Mouse (Mus musculus) testis, postnatal 14 days (tissue): ENCODE results near the gene Rpl35.
A peak's percentile ranks its signal among the peaks of the same experiment; 100 is the strongest.

Experiments
- DNase-seq: peaks from one replicate; pipeline ENCODE4 v3.0.0; 2021; ENCODE audit warnings: low spot score

Gene Rpl35

GRCm38 (mm10) chr2:38997386-38998374 is 7.7 kb downstream of the Rpl35 start, which contains the start of gene Wdr38:
Gene Wdr38 (plus strand): TSS chr2:38997476.
- DNase-seq: peak; percentile 86

GRCm38 (mm10) chr2:38992452-38992851 is 13.0 kb downstream of the Rpl35 start:
- no peak for DNase-seq

- DNase-seq: no peak
Measured at GRCm38 (mm10) chr2:38992004-38992403, 13.4 kb downstream of the Rpl35 start.

- DNase-seq: no peak
Measured at GRCm38 (mm10) chr2:38988929-38989328, 16.5 kb downstream of the Rpl35 start.

- no peak for DNase-seq
Measured at GRCm38 (mm10) chr2:38987803-38988510, 17.5 kb downstream of the Rpl35 start.

- DNase-seq: no peak
Measured at GRCm38 (mm10) chr2:38987371-38987770, 18.1 kb downstream of the Rpl35 start.

GRCm38 (mm10) chr2:38986580-38986979 is 18.8 kb downstream of the Rpl35 start:
- DNase-seq: no peak

- DNase-seq: peak; percentile 49
Measured at GRCm38 (mm10) chr2:38983456-38983855, 22.0 kb downstream of the Rpl35 start.

- DNase-seq: no peak
Measured at GRCm38 (mm10) chr2:38977837-38978236, 27.6 kb downstream of the Rpl35 start.

GRCm38 (mm10) chr2:38975941-38976805 is 29.3 kb downstream of the Rpl35 start:
- DNase-seq: no peak

- no peak for DNase-seq
Measured at GRCm38 (mm10) chr2:38975181-38975580, 30.2 kb downstream of the Rpl35 start.

- DNase-seq: no peak
Measured at GRCm38 (mm10) chr2:38974171-38974570, 31.3 kb downstream of the Rpl35 start.

- no peak for DNase-seq
Measured at GRCm38 (mm10) chr2:38973701-38974100, 31.7 kb downstream of the Rpl35 start.

GRCm38 (mm10) chr2:38973223-38973622 is 32.2 kb downstream of the Rpl35 start:
- DNase-seq: no peak

- no peak for DNase-seq
Measured at GRCm38 (mm10) chr2:38970057-38970456, 35.4 kb downstream of the Rpl35 start.

- DNase-seq: no peak
Measured at GRCm38 (mm10) chr2:38969650-38970049, 35.8 kb downstream of the Rpl35 start.

- DNase-seq: no peak
Measured at GRCm38 (mm10) chr2:38964198-38964597, 41.2 kb downstream of the Rpl35 start.

GRCm38 (mm10) chr2:38957671-38958223 is 47.7 kb downstream of the Rpl35 start:
- DNase-seq: no peak

GRCm38 (mm10) chr2:38956062-38956461 is 49.4 kb downstream of the Rpl35 start:
- no peak for DNase-seq

GRCm38 (mm10) chr2:38953152-38953883 is 52.1 kb downstream of the Rpl35 start:
- DNase-seq: peak; percentile 45
